Mouse (Mus musculus): Measurements from ENCODE around the gene Rhbdf2.

The Rhbdf2 gene

DNA sequence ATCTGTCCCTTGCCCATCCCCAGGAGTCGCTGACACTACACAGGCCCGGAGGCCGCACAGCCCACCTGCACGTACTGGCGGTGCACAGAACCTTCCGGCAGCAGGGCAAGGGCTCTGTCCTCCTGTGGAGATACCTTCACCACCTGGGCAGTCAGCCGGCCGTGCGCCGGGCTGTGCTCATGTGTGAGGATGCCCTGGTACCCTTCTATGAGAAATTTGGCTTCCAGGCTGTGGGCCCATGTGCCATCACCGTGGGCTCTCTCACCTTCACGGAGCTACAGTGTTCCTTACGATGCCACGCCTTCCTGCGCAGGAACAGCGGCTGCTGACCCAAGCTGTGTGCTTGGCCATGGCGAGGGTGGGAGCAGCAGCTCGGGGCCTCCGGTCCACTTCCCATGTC lies 30.1 kb downstream of the Rhbdf2 start:
- ATAC-seq (ENCODE audit: insufficient number of reproducible peaks, low FRiP score, low TSS enrichment): no peak

DNA sequence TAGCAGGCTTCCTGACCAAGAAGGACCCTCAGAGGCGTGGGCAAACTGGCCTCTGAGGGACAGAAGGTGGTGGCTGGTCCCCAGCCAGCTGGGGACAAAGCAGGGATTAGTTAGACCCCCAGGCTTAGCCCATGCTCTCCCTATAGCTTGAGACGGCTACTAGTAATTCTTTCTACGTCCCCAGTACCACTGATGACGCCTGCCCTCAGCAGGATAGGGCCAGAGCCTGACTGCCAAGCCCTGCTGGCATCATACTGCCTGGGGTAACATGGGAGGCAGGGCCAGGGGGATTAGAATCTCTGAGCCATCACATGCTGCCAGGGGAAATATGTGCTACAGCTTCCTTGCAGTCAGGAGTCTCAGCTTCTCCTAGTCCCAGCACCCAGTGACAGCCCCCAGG lies 33.5 kb downstream of the Rhbdf2 start:
- ATAC-seq (ENCODE audit: insufficient number of reproducible peaks, low FRiP score, low TSS enrichment): no peak

DNA sequence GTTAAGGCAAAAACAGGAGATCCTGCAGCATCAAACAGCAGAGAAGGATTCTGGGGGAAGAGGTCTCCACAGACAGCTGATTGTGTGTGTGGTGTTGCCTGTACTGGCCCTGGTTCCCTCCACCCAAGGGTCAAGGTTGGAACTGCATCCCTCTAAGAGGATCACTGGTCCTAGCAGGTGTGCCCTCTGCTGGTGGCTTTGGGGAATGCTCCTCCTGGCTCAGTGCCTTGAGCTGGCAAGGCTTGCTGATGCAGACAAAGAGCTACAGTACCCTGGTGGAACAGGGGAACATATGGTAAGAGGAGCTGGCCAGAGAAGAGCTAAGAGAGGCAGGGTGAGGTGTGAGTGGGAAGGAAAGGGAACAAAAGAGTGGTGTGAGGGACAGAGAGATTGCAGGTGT lies 34.4 kb downstream of the Rhbdf2 start:
- ATAC-seq (ENCODE audit: insufficient number of reproducible peaks, low FRiP score, low TSS enrichment): peak; percentile 88

DNA sequence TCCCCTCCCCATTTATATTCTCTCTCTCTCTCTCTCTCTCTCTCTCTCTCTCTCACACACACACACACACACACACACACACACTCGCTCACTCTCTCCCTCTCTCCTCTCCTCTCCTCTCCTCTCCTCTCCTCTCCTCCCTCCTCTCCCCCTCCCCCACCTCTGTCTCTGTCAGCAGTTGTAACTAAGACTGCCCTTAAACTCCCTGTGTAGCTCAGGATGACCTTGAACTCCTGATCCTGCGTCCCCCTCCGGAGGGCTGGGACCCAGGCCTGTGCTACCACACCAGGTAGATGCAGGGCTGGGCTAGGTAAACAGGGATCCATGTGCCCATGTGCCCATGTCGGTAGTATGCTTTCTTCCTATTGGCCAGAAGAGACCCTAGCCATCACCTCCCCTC lies 35.2 kb downstream of the Rhbdf2 start:
- no peak for ATAC-seq (ENCODE audit: insufficient number of reproducible peaks, low FRiP score, low TSS enrichment)

DNA sequence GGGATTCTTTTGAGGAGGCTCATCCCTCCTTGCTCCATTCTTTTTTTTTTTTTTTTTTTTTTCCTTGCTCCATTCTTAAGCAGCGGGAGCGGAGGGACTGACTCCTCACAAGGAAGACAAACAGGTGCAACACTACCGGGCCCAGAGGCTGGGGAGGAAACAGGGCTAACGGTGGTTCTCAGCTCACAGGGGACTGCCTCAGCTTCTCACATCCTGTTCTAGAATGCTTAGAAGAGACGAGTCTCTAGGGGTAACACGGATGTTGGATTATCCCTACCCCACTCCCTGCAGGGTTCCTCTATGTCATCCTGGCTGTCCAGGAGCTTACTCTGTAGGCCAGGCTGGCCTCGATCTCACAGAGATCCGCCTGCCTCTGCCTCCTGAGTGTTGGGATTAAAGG lies 37.2 kb downstream of the Rhbdf2 start:
- ATAC-seq (ENCODE audit: insufficient number of reproducible peaks, low FRiP score, low TSS enrichment): no peak

DNA sequence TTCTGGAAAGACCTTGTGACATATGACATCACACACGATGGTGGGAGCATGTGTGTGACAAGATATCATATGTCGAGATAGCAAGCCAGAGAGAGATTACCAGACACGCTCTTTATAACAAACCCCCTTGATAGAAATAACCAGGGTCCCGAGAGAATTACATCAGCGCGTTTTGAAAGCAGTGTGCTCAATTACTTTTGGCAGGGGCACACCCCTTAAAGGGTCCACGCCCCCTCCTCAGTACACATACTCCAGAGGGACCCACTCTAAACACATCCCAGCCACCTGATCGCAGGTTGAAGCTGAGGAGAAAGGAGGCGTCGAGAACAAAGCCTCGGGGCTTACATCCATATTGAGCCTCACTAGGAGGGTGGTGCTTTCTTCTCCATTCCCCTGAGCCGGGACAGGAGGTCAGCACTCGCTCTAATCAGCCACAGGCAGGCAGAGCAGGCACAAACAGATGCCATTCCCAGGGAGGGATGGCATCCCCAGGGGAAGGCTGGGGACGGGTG lies 37.7 kb downstream of the Rhbdf2 start:
- no peak for ATAC-seq (ENCODE audit: insufficient number of reproducible peaks, low FRiP score, low TSS enrichment)

DNA sequence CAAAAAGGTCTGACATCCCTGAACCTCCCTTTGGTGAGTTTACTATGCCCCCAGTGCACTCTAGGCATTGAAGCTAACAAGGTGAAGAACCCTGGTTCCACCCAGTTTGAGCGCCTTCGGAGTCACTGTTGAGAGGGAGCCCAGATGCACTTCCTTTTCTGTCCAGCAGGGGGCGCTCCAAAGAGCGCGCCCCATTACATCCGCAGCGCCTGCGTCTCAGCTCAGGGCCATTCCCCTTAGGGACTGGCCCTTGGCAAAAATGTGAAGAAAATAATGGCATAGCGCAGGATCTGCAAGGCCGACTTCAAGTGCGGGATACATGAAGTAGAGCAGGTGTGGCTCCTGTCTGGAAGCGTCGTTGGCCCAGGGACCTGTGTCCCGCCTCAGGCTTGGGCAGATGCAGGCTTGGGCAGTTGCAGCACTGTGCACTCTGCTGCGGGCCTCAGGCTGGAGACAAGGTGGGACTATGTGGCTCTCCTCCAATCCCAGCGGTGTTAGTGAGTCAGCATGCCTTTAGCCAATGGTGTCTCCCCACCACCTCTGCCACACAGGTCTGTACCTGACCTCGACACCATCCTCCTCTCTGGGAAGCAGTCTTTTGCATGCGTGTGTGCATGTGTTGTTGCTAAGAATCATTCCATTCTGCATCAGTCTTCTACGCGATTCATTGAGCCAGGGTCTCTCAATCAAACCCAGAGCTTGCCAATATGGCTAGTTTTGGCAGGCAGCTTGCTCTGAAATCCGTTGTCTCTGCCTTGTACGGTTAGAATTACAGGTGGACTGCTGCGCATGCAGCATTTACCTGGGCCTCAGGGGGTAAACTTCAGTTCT lies 39.8 kb downstream of the Rhbdf2 start:
- ATAC-seq (ENCODE audit: insufficient number of reproducible peaks, low FRiP score, low TSS enrichment): peak; percentile 40; the same call in 1 of the 2 replicates

DNA sequence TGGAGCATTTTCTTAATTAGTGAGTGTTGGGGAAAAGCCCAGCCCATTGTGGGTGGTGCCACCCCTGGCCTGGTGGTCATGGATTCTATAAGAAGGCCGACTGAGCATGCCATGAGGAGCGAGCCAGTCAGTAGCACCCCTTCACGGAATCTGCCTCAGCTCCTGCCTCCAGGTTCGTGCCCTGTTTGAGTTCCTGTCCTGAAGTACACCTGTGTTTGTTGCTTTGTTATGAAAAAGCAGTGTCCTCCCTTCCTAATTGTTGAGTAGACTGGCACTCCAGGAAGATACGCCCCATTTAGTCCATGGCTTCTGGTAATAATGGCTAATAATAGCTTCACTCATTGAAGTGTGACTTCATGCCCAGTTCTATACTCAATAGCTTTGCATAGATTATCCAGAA lies 40.5 kb downstream of the Rhbdf2 start, which contains the start of gene Aanat:
Gene Aanat, plus strand, starts transcription at position 123 of the 400 bp plus-strand sequence.
- no peak for ATAC-seq (ENCODE audit: insufficient number of reproducible peaks, low FRiP score, low TSS enrichment)

DNA sequence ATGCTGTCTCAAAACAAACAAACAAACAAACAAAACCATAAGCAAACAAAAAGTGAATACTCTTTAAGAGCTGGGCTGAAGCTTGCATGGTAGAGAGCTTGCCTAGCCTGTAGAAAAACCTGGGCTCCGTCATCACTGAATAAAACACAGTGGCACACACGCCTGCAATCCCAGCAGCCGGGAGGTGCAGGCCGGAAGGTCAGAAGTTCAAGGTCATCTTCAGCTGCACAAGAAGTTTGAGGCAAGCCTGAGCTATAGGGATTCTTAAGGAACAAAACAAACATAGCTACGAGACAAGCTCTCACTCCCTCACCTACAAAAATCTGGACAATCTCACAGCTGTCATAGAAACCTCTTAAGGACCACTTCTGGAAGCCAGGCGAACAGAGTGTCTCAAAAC lies 41.1 kb downstream of the Rhbdf2 start:
- no peak for ATAC-seq (ENCODE audit: insufficient number of reproducible peaks, low FRiP score, low TSS enrichment)

DNA sequence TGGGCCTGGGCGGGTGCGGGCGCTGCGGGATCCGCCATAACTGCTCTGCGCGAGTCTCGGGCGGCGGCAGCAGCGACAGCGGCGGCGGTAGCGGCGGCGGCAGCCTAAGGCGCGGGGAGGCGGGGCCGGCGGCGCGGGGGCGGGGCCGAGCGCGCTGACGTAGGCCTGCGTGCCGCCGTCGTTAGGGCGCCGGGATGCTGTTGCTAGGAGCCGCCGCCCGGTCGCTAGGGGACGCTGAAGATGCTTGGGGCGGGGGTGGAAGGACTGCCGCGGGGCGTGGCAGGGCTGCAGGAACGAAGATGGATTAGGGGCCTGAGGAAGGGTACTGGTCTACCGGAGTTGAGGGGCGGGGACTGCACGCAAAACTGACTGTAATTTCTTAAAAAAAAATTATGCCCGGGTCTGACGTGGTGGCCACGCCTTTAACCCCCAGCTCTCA lies 45.4 kb downstream of the Rhbdf2 start, which contains the start of gene Ube2o:
Gene Ube2o, minus strand, starts transcription at position 72 of the 439 bp plus-strand sequence.
- ATAC-seq (ENCODE audit: insufficient number of reproducible peaks, low FRiP score, low TSS enrichment): peak; percentile 79; the same call in 1 of the 2 replicates

DNA sequence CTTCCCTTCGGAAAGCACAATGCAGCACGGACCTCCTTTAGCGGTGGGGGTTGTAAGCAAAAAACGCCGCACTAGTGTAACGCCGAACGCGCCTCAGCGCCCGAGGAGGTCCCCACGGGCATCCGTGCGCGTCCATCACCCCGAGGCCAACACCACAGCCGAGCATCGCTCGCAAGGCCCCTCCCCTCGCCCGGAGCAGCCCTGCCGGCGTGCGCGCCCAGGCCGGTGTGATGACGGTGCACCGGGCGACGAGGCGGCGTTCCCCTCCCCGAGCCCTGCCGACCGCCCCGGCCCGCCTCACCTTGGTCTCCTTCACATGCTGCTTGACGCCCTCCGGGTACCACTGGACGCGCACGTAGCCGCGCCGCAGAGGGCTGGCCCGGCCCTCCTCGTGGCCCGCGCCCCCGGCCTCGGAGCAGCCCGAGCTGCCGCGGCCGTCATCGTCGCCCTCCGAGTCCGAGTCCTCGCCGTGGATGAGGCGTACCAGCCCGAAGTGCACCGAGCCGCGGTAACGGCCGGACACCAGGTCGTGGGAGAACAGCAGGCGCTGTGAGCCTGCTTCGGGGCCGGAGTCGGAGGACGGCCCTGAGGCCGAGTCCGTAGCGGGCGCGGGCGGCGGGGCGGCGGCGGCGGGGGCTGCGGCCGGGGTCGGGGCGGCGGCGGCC lies 46.0 kb downstream of the Rhbdf2 start:
- ATAC-seq (ENCODE audit: insufficient number of reproducible peaks, low FRiP score, low TSS enrichment): peak; percentile 72

DNA sequence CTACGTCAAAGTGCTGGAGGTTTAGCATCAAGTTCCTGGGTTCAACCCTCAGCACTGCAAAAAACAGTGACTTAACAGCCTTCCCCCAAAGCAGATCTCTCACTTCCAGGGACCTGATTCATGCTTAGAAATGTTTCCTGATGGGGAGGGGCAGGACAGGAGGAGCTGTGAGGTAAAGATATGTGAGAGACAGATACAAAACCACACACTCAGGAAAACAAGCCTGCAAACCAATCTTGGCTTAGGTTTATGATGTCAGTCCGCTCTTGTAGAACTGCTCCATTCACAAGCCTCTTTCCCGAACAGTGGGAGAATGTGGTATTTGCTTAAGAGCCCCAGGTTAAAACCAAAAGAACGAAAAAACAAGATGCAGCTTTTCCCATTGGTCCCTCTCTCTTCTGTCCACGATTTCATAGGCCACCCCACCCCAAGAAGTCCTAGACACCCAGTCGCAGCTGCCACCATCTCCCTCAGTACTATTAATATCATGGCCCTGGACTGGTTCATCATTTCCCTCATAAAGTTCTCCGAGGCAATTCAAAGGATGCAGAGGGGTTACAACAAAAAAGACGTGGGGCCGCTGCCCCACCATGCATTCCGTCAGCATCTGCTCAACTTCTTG lies 46.7 kb downstream of the Rhbdf2 start:
- no peak for ATAC-seq (ENCODE audit: insufficient number of reproducible peaks, low FRiP score, low TSS enrichment)

DNA sequence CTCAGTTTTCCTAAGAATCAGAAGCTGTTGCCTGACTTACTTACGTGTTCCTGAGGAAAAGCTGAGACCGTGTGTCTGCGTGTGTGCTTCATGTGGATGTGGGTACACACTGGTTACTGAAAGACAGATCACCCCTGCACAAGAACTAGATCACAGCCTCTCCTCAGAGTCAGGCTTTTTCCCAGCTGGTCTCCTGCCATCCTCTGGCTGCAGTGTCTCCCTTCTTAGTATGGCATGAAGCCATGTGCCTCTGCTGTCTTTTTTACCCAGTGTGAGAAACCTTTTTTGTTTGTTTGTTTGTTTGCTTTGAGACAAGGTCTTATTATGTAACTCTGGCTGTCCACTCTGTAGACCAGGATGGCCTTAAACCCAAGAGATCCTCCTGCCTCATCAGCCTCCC lies 47.5 kb downstream of the Rhbdf2 start:
- ATAC-seq (ENCODE audit: insufficient number of reproducible peaks, low FRiP score, low TSS enrichment): no peak

DNA sequence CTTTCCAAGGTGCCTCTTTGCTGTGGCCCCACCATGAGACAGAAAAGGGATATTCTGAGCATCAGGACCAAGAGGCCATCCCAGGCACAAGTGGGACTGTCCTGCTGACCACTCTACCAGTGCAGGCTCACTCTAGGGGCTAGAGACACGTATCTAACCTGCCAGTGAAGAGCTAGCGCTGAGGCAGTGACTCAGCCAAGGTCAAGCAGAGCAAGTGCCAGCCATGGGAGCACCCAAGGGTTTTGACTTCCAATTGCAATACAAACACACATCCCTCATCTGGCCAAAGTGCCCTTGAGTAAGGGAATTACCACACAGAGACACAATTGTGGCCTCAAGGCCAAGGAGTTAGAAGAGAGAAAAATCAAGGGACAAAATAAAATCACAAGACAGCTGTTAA lies 51.4 kb downstream of the Rhbdf2 start:
- no peak for ATAC-seq (ENCODE audit: insufficient number of reproducible peaks, low FRiP score, low TSS enrichment)

DNA sequence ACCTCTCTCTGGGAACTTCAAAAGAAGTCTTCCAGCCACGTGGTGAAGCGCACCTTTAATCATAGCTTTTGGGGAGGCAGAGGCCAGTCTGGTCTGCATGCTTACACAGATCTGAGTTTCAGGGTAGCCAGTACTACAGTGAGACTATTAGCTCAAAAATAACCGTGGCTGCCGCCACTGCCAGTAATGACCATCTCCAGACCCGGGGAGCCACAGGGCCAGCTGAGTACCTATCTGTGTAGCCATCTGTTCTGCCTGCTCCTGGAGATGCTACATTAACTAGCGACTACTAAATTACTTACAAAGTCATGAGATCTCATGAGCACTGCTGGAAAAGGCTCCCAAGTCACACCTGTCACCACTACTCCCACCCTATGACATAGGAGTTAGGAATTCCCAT lies 51.8 kb downstream of the Rhbdf2 start:
- no peak for ATAC-seq (ENCODE audit: insufficient number of reproducible peaks, low FRiP score, low TSS enrichment)

DNA sequence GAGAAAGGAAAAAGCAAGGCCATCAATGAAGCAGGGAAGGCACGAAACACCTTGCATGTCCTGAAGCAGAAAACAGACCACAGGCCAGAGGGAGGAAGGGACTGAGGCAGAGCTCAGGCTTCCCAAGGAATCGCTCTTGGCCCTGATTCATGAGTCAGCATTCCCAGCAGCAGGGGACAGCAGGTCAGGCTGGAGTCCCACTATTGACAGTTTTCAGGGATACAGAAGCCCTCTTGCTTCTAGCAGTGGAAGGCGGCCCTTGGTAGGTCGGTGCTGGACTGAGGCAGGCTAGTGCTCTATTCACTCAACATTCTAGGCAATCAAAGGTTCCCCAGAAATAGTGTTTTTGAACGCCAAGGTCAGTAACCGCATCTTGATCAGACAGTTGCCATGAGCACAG lies 52.3 kb downstream of the Rhbdf2 start:
- ATAC-seq (ENCODE audit: insufficient number of reproducible peaks, low FRiP score, low TSS enrichment): no peak

DNA sequence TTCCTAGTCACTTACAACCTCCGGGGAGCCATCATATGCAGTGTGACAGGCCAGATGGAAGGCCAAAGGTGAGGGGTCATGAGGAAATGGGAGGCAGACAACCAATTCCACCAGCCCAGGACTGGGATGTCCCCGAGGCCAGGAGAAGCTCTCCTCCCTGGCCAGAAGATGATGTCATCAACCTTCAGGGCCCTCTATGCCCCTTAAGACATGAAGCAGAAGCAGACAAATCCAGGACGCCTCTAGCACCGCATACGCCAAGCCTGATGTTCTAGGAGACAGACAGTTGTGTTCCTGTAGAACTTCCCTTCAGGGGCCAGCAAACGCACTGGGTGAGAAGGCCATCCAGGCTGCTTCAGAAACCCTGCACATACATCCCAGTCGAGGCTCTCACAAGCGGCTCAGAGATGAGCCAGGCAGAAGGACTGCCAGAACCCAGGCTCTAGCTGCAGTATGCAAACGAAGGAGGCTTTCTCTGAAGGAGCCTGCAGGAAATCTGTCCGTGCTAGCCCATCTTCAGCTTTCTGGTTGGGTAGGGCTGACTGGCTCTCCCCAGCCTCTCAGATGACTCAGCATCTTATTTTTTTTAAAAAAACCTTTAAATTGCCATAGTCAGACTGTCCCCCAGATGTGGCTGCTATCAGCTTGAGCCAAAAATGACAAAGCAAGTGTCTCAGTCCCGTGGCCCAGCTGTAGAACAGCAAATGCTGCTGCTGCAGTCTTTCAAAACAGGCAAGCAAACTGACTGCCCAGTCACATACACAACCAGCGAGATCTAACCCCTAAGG lies 53.9 kb downstream of the Rhbdf2 start:
- ATAC-seq (ENCODE audit: insufficient number of reproducible peaks, low FRiP score, low TSS enrichment): no peak

DNA sequence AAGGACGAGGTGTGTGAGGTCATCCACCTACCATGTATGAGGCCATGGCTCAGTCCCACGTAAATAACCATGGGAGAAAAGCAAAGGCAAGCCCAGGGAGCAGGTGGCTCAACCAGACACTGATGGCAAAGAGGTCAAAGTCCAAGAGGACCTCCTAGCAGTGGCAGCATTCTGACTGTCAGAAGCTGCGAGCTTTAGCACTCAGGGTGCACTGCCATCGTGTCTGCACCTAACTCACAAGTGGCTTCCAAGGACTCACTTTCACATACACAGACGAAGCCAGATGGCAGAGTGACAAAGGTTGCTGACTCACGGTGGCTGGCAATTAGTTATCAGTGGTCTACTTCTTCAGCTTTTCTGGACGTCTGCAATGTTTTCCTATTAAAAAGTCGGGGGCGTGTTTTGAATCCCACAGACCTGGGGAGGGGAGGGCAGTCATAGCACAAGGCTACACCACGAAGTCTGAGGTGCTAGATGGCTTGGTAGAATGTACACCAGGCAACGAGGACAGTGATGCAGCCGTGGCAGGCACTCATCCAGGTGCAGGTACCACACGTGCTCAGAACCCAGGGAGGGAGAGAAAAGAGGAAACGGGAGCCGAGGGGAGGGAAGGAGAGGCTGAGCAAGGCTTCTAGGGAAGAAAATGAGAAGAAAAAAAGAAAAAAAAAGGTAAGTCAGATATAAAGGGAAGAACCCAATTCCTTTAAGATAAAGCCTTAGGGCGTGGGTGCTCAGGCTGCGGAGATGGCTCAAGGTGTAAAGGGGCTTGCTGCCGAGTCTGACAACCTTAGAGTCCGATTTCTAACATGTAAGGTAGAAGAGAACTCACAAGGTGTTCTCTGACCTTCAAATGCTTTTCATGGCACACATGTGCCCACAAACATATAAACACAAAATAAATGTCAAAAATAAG lies 54.8 kb downstream of the Rhbdf2 start:
- ATAC-seq (ENCODE audit: insufficient number of reproducible peaks, low FRiP score, low TSS enrichment): no peak

DNA sequence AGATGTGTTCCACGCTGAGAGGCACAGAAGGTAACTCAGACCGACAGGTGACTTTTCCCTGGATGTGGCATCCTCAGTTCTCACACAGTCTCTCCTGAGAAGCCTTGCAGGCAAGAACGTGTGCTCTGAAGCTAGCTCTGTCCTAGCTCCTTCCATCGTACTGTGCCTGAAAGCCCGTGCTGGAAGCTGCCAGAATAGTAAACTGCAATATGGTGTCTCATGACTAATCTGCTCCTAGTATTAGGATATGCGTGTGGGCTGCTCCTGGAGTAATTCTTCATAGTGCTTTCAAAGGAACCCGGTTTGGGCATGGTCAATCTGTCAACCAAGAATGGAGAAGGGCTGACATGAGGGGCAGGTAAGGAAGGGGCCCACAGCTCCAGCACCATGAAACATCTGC lies 56.0 kb downstream of the Rhbdf2 start:
- no peak for ATAC-seq (ENCODE audit: insufficient number of reproducible peaks, low FRiP score, low TSS enrichment)

All from cerebellum, adult (tissue).